Mouse (Mus musculus) erythroblast, embryonic 14.5 days (primary cell): Measurements from ENCODE around the gene Gm49416.

Experiments used
- GATA1 ChIP-seq: IDR thresholded peaks from 2 replicates; pipeline ENCODE4 v1.6.1; 2012; ENCODE audit warnings: low read length, inconsistent platforms, mixed read lengths
- TAL1 ChIP-seq: IDR thresholded peaks from 3 replicates; pipeline ENCODE4 v1.6.1; 2012; ENCODE audit warnings: low read length, inconsistent platforms, mixed read lengths

- no peak for TF ChIP-seq GATA1
- TF ChIP-seq TAL1, result no peak; the same call in 2 of the 3 replicates
Measured at GRCm38 (mm10) chr19:8880311-8881033, 8.3 kb upstream of the Gm49416 start, which contains the start of gene Uqcc3.
